Mouse (Mus musculus) heart, postnatal 0 days (tissue): ENCODE results near the gene Atp5b.

ENCODE experiments used
- CTCF ChIP-seq: IDR thresholded peaks from 2 replicates; pipeline ENCODE4 v1.5.1; 2016; ENCODE audit warnings: antibody characterized with exemption, control low read depth, low read depth
- EP300 ChIP-seq: IDR thresholded peaks from 2 replicates; pipeline ENCODE4 v1.6.1; 2016; ENCODE audit warnings: antibody characterized with exemption, low read depth

GRCm38 (mm10) chr10:128127497-128127896, 44.4 kb downstream of the Atp5b start:
- TF ChIP-seq EP300 = no peak
- no peak for TF ChIP-seq CTCF
